Mouse (Mus musculus): ENCODE data around the gene Fxr1.
"Not testable (repeated sequence)": the region's sequence is repeated elsewhere in the genome, so short reads cannot be mapped to it uniquely, and the experiment has no call there.

Gene Fxr1

GRCm38 (mm10) chr3:34019540-34020381 lies at the start of gene Fxr1:
Gene Fxr1, plus strand, starts transcription at chr3:34019943.
- peak; percentile 88 for ATAC-seq (ENCODE audit: low TSS enrichment)

DNA sequence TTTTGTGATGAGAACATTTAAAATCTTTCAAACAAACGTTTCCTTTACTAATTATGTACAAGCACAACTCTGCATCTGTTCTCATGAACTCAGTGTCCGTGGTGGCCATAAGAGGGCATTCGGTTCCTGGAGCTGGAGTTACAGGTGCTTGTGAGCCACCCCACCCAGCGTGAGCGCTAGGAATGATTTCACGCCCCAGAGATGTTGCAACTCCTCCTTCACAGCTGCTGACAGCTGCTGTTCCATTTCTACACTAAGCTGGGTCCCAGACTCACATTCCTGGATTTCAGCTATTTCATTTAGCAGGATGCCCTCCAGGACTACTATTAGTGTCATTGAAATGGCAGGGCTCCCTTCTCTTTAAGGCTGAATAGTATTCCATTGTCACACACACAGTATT lies 40.3 kb upstream of the Fxr1 start:
- no peak for ATAC-seq (ENCODE audit: low TSS enrichment)

DNA sequence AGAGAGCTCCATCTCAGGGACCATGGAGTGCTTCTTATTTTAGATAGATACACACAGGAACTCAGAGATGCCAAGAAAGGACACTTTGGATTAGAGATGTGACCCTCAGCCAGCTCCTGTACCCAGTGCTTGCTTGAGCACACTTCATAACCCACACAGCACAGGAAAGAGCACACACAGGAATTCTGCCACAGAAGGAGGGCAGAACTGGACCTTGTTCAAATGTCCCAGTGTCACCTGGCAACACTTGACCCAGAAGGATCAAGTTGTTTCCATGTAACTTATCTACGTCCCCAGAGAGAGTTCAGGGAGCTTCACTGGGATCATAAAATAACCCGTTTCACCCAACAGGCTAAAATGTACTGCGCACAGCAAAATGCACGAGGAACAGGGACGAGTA lies 37.0 kb upstream of the Fxr1 start:
- ATAC-seq (ENCODE audit: low TSS enrichment): no peak

GRCm38 (mm10) chr3:33989302-33989701 lies 30.4 kb upstream of the Fxr1 start:
- ATAC-seq (ENCODE audit: low TSS enrichment): no peak

DNA sequence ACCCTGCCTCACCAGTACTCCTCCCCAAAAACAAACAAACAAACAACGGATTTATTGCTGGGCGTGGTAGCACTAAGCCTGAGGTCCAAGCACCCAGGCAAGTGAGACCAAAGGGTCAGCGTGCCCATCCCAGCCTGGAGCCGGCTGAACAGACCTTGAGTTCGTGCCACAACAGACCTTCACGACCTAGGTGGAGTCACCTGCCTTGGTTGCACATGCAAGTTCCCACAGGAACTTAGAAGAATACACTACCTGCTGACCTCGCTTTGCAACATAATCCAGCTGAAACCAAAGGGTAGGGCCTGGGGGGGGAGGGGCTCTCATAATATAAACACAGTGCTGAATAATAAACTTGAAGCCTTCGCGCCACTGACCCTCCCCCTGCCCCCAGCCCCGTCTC lies 29.3 kb upstream of the Fxr1 start:
- ATAC-seq (ENCODE audit: low TSS enrichment): no peak

DNA sequence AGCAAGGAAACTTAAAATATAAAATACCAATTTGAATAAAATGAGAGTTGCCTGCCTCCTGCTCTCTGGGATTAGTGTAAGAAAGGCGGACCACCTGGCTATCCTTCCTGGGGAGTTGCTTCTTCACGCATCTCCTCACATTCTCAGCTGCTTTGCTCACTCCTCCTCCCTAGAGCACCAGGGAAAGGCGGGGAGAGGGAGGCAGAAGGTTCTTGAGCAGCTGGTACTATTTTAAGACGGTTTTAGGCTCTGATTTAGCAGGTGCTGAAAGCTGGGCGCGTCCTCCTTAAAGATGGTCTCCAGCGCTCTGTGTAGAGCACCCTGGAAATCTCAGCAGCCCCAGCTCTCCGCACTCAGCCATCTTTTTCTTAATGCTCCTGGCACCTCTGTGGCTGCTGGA lies 28.8 kb upstream of the Fxr1 start:
- peak; percentile 70 for ATAC-seq (ENCODE audit: low TSS enrichment)

DNA sequence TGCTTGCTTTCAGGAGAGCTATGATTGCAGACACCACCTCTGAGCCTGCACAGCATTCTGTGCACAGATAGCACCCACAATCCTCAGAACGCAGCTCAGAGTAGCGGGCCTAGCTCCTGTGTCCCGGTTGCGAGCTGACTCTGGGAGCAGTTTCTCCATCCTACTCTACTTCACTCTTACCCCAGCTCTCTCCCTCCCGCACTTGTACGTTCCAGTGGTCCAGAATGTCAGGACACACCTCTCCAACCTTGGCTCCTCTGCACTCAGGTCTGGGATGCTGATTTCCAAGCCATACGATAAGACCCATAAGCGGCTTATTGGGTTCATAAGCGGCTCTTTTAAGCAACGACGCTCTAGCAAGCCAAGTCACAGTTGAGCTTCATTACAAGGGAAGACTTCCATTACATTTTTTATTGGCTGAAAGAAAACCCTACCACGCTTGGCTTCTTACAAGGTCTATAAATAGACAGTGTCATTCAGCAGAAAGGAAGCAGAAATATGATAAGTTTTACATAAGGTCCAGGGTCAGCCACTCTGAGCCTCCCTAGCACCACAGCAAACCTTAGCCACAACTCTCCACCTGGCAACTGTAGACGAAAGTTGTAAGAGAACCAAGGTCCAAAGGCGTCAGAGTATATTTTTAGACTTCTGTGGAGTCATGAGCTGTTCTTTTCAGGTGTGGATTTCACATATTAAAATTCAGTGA lies 26.2 kb upstream of the Fxr1 start:
- ATAC-seq (ENCODE audit: low TSS enrichment): no peak

DNA sequence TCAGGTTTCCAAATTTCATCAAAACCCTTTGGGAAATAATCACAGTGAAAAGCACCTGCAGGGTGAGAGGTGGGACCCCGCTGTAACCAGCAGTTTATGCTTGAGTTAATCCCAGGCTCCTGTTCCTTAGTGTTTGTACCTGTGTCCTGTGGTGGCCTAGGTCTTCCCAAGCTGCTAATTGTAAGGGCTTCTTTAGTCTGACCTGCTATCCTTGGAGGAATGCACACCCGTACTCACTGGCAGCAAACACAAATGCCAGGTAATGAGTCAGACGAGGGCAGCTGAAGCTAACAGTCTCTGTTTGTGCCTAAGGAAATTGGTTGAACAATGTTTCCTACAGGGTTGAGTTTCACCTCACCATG lies 25.6 kb upstream of the Fxr1 start:
- no peak for ATAC-seq (ENCODE audit: low TSS enrichment)

DNA sequence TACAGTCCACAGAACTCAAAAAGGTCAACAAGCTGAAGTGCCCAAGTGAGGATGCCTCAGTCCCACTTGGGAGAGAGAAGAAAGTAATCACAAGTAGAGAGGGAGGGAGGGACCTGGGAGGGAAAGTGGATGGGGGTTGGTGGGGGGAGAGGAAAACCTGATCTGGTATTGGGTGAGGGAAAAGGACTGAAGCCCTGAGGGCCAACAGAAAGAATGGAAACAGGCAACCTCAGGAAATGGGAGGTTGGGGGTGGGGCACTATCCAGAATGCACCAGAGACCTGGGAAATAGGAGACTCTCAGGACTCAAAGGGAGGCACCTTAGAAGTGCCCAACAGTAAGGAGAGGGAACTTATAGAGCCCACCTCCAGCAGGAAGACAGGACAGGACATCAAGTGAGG lies 18.1 kb upstream of the Fxr1 start:
- not testable (repeated sequence) for ATAC-seq (ENCODE audit: low TSS enrichment)

GRCm38 (mm10) chr3:34003860-34004259 lies 15.9 kb upstream of the Fxr1 start:
- ATAC-seq (ENCODE audit: low TSS enrichment): no peak

DNA sequence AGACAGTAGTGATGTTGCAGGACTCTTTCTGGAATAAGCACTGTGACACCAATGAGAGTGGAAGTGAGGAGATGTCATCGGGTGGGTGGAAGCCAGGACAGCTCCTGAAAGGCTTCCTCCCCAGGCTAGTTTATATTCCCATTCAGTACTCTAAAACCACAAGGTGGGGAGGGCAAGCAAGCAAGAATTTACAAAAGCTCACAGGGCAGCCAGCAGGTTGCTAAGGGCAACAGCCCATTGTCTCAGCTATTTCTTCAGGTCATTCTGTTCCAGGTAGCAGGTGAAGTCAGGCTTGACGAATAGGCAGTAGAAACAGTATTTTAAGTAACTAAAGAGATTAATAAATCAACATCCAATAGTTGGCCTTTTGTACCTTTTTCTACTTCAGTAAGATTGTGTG lies 13.4 kb upstream of the Fxr1 start:
- ATAC-seq (ENCODE audit: low TSS enrichment): no peak

- no peak for ATAC-seq (ENCODE audit: low TSS enrichment)
Observed at GRCm38 (mm10) chr3:34006824-34007223, 12.9 kb upstream of the Fxr1 start.

DNA sequence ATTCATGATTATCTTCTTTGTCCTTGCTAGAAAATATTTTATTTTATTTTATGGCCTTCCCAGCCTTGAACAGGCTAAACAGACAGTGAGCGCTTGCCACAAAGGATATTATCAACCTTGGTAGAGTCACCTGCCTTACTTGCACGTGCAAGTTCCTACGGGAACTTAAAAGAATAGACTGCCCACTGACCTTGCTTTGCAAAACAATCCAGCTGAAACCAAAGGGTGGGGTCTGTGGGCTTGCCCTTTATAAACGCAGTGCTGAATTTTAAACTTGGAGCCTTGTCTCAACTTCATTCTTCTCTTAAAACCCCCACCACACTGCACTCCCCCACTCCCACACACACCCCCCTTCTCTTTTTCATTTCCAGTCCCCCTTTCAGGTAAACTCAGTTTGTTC lies 12.1 kb upstream of the Fxr1 start:
- ATAC-seq (ENCODE audit: low TSS enrichment): no peak

GRCm38 (mm10) chr3:34008191-34008590 lies 11.6 kb upstream of the Fxr1 start:
- ATAC-seq (ENCODE audit: low TSS enrichment): no peak

- no peak for ATAC-seq (ENCODE audit: low TSS enrichment)
Observed at GRCm38 (mm10) chr3:34020382-34021258, 877 bp downstream of the Fxr1 start.

GRCm38 (mm10) chr3:34021259-34021828 lies 1.6 kb downstream of the Fxr1 start:
- ATAC-seq (ENCODE audit: low TSS enrichment): no peak

DNA sequence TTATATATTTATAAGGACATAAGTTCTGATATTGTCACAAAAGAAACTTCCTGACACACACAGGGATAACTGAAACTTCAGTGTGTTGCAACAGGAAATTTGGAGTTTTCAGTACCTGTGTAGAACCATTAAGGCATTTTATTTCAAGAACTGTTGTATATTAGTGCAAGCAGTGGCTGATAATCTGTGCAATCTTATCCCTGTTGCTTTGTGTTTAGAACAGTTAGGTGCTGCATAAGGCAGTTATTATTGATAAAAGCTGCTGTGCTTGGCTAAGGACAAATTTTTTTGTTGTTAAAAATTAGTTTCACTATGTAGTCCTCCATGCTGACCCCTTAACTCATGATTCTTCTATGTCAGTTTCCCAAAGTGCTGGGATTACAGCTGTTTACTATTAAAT lies 9.2 kb downstream of the Fxr1 start:
- ATAC-seq (ENCODE audit: low TSS enrichment): no peak

DNA sequence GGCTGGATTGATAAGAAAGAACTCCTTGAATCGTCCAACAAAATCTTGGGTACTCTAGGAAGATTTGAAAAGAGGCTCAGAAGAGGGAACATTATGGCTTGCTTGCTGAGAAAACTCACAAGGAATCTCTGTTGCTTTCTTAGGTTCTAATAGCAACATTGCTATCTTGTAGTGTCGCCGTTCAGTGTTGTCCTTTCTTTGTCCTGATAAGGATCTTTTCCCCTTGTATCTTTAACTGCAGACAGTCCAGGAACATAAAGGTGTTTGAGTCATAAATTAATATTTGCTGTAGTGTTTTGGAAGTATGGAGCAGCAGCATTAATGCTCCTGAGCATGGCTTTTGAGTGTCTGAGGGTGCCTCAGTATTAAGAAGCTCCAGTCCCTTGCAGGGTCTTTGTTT lies 10.9 kb downstream of the Fxr1 start:
- ATAC-seq (ENCODE audit: low TSS enrichment): no peak

- ATAC-seq (ENCODE audit: low TSS enrichment): peak; percentile 38; the same call in 1 of the 2 replicates
Observed at GRCm38 (mm10) chr3:34033720-34034364, 14.1 kb downstream of the Fxr1 start.

DNA sequence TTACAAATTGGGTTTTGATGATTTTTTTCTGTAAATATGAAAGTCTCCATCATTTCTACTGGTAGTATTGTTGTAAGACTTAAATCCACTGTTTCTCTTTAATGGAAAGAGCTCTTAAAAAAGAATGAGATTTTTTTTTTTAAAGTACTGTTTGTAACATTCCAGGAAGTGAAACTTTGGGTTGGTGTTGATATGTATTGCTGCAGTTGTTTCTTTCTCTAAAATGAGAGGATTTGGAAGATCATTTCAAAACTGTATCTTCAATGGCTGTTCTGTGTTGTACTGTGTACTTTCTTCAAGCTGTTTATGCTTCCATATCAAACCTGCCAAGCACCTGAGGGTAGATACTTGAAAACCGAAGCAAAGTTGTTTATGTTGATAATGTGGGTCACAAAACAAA lies 15.1 kb downstream of the Fxr1 start:
- no peak for ATAC-seq (ENCODE audit: low TSS enrichment)

- no peak for ATAC-seq (ENCODE audit: low TSS enrichment)
Observed at GRCm38 (mm10) chr3:34035706-34036105, 16.0 kb downstream of the Fxr1 start.

- ATAC-seq (ENCODE audit: low TSS enrichment): no peak
Observed at GRCm38 (mm10) chr3:34041990-34042389, 22.2 kb downstream of the Fxr1 start.
